19 mouse cellular contexts compared by ENCODE assay signal in the genomic region with DNA sequence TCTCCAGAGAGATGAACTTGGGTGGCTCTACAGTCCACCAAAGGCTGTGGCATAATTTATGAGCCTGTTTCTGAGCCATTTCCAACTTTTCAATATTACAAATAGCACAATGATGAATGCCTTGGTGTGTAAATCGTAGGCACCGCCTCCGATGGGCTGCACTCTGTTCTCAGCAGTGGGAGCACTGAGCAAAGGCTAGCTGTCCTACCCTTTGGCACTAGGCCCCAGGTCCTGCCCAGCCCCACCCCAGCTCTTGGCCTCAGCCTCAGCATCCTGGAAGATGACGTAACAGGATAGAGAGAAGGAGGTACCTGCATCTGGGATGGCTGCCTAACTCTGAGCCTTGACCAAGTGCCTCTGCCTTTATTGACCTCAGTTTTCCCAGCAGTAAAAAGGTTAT.
DNase-seq lines count a peak whose midpoint lies in the region; ATAC-seq lines count a peak whose summit lies in the region.
"Had no signal": no experiment of that assay in that cellular context is flagged by ENCODE, and none has a peak within 500 bp of the region (broad histone marks: within the 10 kb centered on the region; RNA-seq: fewer than 3 reads in every experiment).

No protein-coding gene starts in this region.

- 0 out of 2 replicates have a peak, but pooled peaks cover under 1% of the 10 kb centered on the region for H3K4me1 ChIP-seq in midbrain, embryonic 16.5 days (ENCODE audit: control insufficient read depth, insufficient read depth, low read length)
- H3K4me1 ChIP-seq: stomach, embryonic 15.5 days had no signal

- no peaks in the 10 kb centered on the region; the same call in 1 of the 2 replicates for H3K27me3 ChIP-seq in midbrain, embryonic 16.5 days (ENCODE audit: control insufficient read depth, insufficient read depth, low read depth, low read length)
- H3K27me3 ChIP-seq: hindbrain, embryonic 12.5 days; stomach, embryonic 15.5 days had no signal

- H3K9ac ChIP-seq in midbrain, embryonic 16.5 days (ENCODE audit: low read depth, low read length), result no peak overlapping the region
- H3K9ac ChIP-seq: forebrain, embryonic 12.5 days; hindbrain, embryonic 12.5 days; stomach, embryonic 15.5 days had no signal

- no peak for ATAC-seq in midbrain, embryonic 16.5 days

- 76% methylated on average over 4 of the region's 4 CpGs for WGBS in midbrain, embryonic 16.5 days

- no peak overlapping the region for H3K4me3 ChIP-seq in midbrain, embryonic 16.5 days (ENCODE audit: low read depth, low read length)
- H3K4me3 ChIP-seq: forebrain, embryonic 12.5 days; heart, embryonic 10.5 days; hindbrain, embryonic 12.5 days; stomach, embryonic 15.5 days had no signal

- peak; percentile 46 for DNase-seq in adrenal gland, adult 2 months
- no peak for DNase-seq in adrenal gland, postnatal 4 days (ENCODE audit: low spot score in 2 of 2)
- DNase-seq in kidney, postnatal 10 days, result peak; percentile 26
- DNase-seq in kidney, adult 18-20 months, result no peak
- DNase-seq in adrenal gland, adult 8-10 months, result peak; percentile 17
- peak; percentile 20 for DNase-seq in gastrocnemius, postnatal 25 days
- no peak for DNase-seq in left cerebral cortex, adult 8-10 months (ENCODE audit: low spot score in 2 of 2)
- DNase-seq: cerebellum, adult 2 months; left cerebral cortex, postnatal 4 days; lung, adult 2 months; lung, postnatal 4 days; right cerebral cortex, postnatal 25 days had no signal

- H3K4me2 ChIP-seq in midbrain, embryonic 16.5 days (ENCODE audit: low read length), result no peak overlapping the region
- H3K4me2 ChIP-seq: forebrain, embryonic 12.5 days; hindbrain, embryonic 12.5 days; stomach, embryonic 15.5 days had no signal

- no peak overlapping the region for H3K27ac ChIP-seq in midbrain, embryonic 16.5 days (ENCODE audit: low read length)
- H3K27ac ChIP-seq: forebrain, embryonic 12.5 days; heart, embryonic 10.5 days; hindbrain, embryonic 12.5 days; kidney, postnatal 0 days; stomach, embryonic 15.5 days had no signal

- H3K36me3 ChIP-seq in midbrain, embryonic 16.5 days (ENCODE audit: control insufficient read depth, insufficient read depth, low read length), result no peaks in the 10 kb centered on the region
- H3K36me3 ChIP-seq: forebrain, embryonic 12.5 days; G1E; heart, embryonic 10.5 days; hindbrain, embryonic 12.5 days; stomach, embryonic 15.5 days had no signal

- no peaks in the 10 kb centered on the region for H3K9me3 ChIP-seq in midbrain, embryonic 16.5 days (replicated peaks; ENCODE audit: control insufficient read depth, low read length, poor library complexity, severe bottlenecking)
- H3K9me3 ChIP-seq: forebrain, embryonic 12.5 days; G1E; heart, embryonic 10.5 days; hindbrain, embryonic 12.5 days; stomach, embryonic 15.5 days had no signal

Comparison
In these comparisons a context has a peak if more than half of its experiments do, and no peak if none do; other contexts are left out.
1. DNase-seq: peak in adrenal gland, adult 2 months (single experiment), kidney, postnatal 10 days (single experiment), adrenal gland, adult 8-10 months (single experiment) and gastrocnemius, postnatal 25 days (single experiment); none in adrenal gland, postnatal 4 days (0 of 2), kidney, adult 18-20 months (single experiment) and left cerebral cortex, adult 8-10 months (0 of 2).